Mouse (Mus musculus): Measurements from ENCODE around the gene Rhoj. TPM values are rescaled to one million over a fixed set of nuclear protein-coding genes. Genes with fewer than 3 reads are reported as not detected.
A peak's percentile ranks its signal among the peaks of the same experiment; 100 is the strongest.
"Not testable (repeated sequence)": the region's sequence is repeated elsewhere in the genome, so short reads cannot be mapped to it uniquely, and the experiment has no call there.

Rhoj gene
- 10 to 100 TPM; 21.1 to 29.9 (median 25.7) TPM for total RNA-seq (2022)

DNA sequence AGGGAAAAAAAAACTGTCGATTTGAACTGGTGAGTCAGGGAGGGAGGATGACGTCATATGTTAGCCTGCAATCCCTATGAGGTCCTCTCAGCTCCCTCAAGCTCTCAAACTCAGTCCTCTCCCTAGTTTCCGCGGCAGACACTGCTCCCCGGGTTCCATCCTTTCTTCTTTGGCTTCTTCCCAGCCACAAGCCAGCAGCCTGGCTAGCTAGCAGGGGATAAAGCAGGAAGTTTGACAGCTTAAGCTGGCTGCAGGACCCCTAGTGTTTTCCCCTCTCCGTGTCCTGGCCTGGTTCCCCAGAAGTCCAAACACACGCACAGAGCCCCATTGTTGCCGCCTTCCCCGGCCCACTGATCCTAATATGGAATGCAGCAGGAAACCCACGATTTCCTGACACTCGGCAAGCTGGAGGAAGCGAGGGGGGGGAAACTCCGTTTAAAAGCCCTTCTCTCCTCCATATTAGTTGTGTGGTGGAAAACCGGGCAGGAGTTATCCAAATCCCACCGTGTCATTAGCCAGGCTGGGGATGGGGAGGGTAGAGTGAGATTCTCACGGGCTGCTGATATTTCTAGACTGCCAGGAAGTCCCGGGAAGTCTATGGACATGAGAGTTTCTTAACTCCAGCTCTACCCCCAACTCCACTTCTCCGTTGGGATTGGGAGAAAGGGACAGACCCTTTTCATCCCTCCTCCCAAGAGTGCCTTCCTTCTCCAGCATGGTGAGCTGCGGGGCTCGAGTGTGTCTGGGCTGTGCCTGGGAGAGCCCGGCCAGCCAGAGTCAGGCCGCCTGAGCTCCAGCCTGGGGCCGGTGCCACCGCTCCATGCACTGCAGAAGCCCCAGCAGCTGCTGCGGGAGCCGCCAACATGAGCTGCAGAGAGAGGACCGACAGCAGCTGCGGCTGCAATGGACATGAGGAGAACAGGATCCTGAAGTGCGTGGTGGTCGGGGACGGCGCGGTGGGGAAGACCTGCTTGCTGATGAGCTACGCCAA is at the start of gene Rhoj:
Gene Rhoj, plus strand, starts transcription at position 362 of the 991 bp plus-strand sequence.
- peak; percentile 90 for DNase-seq (ENCODE audit: low spot score)

DNA sequence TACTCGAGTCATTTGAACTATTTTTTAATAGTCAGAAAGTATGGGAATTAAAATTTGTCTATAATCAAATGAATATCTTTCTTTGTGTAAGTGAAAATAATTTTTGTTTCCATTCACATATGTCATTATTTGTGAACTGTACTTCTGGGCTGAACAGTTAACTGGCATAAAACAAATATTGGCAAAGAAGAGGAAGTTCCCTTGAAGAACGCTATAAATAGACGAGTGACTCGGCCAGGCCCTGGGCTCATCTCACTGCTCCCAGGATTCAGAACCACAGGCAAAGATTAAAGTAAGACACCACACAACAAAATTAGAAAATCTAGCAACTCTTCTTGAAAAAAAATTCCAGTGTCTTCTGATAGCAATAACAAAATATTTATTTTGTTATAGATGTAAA is 36.4 kb upstream of the Rhoj start:
- DNase-seq (ENCODE audit: low spot score): no peak

DNA sequence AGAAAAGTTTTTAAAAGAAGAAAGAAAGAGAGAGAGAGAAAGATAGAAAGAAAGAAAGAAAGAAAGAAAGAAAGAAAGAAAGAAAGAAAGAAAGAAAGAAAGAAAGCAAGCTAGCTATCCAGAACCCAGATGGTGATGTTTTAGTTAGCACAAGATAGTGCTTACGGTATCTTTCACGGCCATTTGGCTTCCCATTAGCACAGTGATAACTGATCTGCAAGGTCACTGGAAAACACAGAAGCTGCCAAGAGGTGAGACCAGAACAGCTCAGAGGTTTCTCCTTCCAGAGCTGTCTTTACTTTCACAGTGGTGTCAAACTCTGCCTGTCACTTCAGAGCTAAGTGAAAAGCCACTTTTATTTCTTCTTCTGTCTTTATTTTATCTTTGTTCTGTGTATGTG is 32.4 kb upstream of the Rhoj start:
- no peak for DNase-seq (ENCODE audit: low spot score)

DNA sequence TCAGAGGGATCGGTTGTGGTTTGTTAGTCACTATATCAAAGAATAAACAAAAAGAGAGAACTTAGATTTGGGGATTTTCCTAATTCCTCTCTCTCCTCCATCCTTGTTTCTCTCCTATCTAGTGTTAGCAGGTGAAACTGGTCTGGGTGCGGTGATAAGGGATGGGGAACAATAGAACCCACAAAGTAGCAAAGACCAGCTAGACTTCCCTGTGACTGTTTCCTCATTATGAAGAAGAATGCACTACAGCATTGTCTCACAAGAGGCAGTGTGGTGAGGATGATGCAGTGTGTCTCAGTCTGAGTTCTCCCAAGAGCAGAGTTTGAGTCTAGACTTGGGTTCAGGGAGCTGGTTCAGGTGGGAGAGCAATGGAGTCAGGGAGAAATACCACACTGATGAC is 30.7 kb upstream of the Rhoj start:
- DNase-seq (ENCODE audit: low spot score): no peak

DNA sequence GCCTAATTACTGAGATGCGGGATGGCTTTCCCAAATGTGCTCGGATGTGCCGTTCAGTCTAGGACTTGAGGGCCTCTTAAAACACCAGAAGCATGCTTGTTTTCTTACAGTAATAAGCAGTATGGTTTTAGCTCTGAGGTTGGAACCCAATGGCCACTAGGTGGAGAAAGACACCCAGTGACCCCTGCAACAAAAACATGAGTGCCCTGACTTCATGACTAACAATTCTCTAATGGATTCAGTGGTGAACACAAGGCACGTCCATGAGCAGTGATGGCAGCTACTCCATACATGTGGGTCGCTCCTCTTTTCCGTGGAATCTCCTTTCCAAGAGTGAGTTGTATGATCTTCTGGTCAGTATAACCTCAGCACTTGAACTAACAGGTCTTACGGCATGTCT is 27.6 kb upstream of the Rhoj start:
- peak; percentile 53 for DNase-seq (ENCODE audit: low spot score)

DNA sequence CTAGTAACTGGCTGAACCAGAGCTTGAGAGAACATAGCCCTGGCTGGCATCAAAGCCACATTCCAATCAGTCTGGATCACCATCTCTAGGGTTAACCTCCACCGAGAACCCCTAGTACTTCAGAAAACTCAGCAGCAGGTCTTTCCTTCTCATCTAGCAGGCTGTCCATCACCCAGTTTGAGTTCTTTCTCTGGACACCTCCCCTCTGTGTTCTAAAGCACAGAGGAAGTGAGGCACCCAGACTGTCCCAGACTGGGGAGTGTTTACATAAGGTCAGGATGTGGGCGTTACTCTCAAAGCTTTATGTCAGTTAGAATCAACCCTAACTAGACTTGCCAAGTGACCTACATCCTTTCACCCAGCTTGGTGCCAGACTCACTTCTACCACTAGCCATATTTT is 24.9 kb upstream of the Rhoj start:
- peak; percentile 55 for DNase-seq (ENCODE audit: low spot score)

DNA sequence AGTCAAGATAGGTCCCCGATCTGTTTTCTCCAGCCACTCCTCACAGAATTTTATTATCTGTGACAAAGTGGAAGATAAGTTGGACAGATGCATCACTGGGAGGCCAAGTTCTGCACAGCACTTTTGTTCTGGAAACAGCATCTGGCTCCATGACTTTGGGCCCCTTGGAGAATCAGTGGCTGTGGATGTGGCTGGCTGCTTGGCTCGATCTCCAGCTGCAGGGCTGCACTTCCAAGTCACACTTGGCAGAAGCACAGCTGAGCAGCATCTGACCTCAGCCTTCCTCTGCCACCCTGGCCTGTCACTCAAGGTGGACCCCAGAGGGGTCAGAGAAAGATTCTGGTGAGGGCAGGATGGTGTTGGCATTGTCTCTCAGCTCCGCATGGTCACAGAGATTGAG is 22.0 kb upstream of the Rhoj start:
- peak; percentile 66 for DNase-seq (ENCODE audit: low spot score)

DNA sequence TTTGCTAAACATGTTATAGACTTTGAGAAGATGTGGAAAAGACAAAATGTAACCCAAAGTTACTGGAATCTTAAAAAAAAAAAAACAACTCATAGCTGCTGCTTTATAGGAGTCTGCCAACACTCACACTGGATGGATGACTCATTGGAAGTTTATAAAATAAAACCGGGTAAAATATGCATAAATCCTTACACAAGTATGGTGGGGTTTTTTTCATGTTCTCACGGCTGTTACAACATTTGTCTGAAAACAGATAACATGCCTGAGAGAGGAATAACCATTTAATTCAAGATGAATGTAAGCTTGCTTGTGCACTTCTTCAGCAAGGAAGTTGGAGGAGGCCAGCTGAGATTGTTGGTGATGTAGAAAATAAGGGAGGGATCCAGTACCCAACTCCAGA is 17.6 kb upstream of the Rhoj start:
- DNase-seq (ENCODE audit: low spot score): no peak

DNA sequence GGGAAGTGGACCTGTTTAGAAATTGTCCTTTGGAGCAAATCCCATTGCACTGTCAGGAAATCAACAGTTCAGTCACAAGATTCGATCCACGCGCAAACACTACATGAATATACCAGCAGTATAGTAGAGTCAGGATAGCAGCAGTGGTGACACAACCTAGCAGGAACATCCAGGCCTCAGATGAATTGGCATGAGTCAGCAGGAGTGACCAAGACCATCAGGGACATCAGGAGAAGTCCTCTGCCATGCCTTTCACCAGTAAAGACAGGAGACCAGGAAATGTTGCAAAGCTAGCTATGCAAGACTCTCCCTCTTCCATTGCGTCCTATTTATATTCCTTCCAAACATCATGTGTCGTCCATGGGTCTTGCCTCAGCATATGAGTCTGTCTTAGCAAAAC is 16.6 kb upstream of the Rhoj start:
- no peak for DNase-seq (ENCODE audit: low spot score)

DNA sequence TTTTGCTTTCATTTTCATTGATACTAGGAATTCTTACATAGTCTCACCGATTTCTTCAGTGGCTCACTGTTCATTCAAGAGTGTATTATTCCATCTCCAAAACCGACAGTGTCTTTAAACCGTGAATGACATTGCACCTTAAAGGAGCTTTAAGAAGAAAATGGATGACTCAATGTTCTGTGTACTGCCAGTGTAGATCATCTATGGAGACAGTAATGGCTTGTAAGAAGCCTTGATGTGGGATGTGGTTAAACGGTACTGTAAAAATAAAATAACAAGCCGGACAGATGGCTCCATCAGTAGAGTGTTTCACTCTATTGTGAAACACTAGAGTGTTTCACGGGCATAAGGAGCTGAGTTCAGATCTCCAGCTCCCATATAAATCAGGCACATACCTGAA is 15.2 kb upstream of the Rhoj start:
- DNase-seq (ENCODE audit: low spot score): no peak

DNA sequence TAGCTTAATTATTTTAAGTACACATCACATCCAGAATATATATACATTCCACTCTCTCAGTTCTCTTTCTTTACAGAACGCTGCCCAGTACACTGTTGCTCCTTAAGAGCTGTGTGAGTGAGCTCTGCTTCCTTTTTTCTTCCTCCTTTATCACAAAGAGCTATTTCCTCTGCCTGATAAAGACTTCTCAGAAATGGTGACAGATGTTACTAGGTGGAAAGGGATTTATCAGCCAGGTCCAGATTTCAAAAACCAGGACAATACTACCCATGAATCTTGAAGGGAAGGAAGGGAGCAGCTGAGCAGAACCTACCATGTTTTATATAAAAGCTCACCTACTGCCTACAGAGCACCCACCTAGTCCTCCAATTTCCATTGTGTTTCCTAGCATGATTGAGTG is 8.3 kb upstream of the Rhoj start:
- DNase-seq (ENCODE audit: low spot score): no peak

DNA sequence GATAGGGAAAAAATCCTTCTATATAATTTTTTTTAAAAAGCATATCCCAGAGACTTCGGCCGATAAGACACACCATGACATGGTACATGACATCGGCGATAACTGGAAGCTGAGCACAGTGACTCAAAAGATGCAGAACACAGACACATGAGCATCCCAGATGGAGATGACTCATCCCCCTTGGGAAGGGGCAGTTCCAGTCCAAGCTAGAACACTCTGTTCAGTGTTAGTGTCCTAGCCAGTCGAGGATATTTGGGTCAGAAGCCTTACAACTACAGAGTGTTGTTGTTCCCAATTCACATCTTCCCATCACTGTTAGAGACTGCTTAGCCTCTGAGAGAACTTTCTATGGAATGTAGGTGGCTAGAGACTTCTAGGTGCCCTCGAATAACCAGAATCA is 4.0 kb upstream of the Rhoj start:
- peak; percentile 92 for DNase-seq (ENCODE audit: low spot score)

DNA sequence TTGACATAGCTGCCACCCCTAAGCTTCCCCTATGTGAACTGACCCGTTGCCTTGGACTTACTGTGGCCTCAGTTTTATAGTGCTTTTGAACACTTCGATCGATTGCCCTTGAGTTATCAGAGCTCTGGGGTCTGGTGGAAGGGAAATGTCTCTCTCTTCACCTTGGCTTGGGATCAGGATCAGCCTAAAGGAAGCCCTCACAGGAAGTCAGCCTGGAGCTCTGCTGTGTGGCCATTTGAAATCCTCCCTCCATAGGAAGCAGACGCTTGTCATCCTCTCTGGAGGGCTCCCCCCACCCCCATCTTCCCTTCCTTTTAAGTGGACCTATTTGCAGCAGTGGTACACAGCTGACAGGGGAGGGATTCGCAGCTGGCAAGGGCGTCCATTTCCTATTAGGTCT is 1.6 kb downstream of the Rhoj start:
- DNase-seq (ENCODE audit: low spot score): peak; percentile 70

DNA sequence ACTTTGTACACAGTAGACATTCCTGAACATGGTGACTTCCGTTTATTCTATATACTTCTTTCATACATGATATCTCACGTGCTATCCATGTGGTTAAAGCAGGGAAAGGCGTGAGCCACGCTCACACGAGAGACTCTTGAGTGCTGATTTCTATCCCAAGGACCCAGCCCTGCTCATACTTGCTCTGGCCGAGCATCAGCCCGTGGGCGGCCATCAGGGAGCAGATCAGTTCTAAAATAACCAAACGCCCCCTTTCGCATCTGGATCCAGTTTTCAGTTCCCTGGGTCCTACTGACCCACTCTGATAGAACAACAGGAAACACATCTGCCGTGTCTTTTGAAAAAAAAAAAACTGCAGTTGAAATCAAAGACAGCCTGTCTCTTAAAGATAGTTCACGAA is 2.6 kb downstream of the Rhoj start:
- DNase-seq (ENCODE audit: low spot score): peak; percentile 57

DNA sequence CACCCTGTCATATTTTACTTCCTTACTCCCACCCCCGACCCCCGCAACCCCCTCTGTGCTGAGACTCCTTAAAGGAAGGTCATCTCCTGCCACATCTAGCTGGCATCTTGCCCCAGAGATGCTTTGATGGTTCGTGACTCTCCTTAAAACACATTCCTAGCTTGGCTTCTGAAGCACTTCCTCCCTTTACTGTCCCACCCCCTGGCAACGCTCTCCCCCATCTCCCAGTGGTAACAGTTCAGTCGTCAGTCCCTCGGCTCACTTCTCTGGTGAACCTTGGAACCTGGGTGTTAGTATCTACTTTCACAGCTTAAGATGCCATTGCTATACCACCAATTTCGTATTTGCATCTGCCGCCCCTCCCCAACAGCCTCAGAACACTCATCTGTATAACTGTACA is 3.8 kb downstream of the Rhoj start:
- DNase-seq (ENCODE audit: low spot score): no peak

DNA sequence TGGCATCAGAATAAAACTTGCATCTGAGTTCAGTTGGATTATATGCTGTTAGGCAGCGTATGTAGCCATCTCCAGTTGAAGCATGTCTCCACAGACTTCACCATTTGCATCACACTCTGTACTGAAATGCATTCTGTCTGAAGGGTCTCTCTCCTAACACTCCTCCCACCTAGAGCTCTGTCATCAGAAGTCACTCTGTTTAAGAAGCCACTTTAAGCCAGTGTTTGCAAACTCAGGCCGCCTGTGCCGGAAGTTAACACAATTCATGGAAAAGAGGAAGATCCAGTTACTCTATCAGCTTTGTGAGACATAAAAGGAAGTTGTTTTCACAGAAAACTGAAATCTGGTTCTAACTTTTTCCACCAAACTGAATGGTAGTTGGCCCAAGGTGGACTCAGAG is 5.9 kb downstream of the Rhoj start:
- no peak for DNase-seq (ENCODE audit: low spot score)

DNA sequence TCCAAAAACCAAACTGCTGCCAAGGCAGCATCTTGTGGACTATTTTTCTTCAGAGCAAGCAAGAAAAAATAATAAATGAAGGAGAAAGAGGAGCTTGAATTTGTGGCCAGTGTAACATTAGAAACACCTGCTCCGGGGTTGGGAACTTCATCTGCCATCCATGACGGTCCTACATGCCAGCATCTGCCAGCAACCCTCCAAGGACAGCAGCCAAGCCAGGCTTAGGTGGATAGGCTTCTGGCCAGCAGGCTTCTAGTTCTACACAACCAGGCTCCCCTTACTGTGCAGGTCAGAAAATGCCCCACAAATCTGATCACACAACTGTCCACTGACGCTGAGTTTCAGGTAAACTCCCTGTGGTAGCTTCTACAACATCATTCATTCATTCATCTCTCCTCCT is 7.7 kb downstream of the Rhoj start:
- no peak for DNase-seq (ENCODE audit: low spot score)

DNA sequence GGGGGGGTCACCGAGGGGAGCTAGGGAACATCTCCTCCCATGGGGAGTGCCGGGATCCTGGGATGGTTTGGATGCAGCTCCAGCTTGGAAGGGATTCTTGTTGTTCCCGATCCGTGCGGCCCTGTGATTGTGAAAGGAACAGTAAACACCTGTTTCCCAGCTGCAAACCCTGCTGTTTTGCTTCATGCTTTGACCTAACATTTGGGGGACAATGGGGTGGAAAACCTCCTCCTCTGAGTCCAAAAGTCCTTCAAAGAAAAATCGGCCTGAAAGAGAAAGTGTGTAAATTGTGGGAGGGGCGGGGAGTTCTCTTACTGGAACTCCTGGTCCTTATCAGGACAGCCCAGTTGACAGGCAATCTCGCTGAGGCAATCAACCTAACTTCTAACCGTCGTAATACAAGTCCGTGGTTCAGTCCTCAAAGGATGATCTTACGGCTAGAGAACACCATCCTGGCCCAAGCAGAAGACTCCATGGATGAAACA is 12.4 kb downstream of the Rhoj start:
- DNase-seq (ENCODE audit: low spot score): peak; percentile 67

DNA sequence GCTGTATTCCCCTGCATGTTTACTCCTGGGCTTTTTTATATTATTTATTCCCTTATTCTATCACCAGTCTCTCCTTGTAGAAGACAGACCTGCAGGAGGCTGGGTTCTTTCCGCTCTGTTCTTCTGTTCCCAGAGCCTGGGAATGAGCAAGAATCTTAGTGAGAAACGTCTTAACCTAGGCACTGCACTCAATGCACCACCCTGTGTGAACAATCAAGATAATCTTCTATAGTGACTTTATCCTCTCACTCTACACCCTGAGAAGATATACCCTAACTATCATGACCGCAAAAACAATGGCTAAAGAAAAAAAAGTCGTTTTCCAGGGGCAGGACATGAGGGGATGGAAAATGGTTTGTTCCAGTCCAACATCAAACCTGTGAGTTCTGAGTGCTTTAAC is 13.1 kb downstream of the Rhoj start:
- no peak for DNase-seq (ENCODE audit: low spot score)

DNA sequence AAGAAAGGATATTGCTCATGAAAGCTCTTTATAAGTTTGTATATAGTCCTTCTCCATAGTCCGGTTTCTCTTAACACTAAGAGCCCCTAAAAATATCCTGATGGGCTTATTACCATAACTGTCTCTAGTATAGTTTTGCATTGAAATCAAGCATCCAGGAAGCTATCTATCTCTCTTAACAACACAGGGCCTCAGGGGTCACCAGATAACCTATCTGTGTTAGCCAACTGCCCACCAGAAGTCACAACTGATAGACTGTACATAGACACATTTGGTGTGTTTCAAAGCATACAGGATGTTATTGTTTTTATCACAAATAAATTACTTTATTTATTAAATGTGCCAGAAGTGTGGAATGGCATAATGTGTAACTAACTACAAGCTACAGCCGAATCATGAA is 21.1 kb downstream of the Rhoj start:
- no peak for DNase-seq (ENCODE audit: low spot score)

DNA sequence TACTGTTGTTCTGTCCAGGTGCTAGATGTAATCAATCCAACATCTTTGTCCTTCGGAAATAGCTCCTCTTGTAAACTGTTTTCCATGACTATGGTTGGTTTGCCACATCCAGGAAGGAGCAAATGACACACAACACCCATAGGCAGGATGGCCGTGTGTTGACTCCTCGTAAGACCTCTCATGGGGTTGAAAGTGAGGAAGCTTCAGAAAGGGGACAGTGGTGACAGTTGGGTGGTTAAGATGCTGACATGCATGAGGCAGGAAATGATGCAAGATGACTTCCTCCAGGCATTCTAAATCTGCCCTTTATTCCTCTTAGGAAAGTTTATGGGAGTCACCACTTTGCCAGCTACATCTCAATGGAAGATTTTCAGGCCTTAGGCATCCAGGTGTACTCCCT is 31.8 kb downstream of the Rhoj start:
- DNase-seq (ENCODE audit: low spot score): no peak

DNA sequence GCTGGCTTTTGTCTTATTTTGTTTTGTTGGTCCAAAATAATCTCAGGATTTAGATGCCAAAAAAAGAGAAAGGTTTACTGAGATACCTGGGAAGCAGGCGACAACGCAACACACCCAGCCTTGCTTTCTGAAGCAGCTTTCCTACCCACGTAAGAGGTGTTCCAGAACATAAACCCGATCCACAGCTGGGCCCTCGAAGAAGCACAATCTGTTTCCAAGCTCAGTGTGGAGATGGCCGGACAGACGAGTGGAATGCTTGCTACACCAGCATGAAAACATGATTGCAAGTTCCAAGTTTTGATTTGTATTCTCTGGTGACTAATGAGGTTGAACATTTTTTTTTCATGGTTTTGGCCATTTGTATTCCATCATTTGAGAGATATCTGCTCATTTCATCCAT is 32.2 kb downstream of the Rhoj start:
- DNase-seq (ENCODE audit: low spot score): no peak

DNA sequence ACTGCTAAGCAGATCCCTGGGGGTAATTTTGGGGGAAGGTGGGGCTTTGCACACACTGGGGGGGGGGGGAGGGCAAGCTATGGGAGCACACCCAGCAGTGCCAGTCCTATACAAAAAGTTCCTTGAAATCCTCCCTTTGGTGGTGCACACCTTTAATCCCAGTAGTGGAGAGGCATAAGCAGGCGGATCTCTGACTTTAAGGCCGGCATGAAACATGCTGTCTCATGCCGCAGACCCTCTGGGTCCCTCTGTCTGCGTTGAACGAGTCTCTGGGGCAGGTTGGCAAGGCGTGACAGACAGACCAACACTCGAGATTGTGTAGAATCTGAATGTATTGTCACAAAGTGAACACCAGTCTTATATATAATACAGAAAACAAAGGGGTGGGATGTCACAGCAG is 40.4 kb downstream of the Rhoj start:
- no peak for DNase-seq (ENCODE audit: low spot score)

DNA sequence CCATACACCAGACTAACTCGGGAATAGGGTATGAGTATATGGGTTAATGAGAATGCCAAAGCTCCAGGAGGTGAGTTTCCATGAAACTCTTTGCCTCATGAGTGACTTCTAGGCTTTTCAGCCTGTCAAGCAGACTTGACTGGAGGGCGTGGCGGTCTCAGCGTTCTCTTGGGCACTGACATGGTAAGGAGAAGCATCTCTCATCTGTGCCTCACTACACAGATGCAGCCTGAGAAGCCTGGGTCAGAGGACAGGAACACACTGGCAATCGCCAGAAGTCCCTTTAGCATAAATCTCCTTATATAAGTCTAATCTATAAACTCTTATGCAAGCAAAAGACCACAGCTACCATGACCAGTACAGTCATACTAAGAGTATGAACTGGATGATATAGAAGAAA is 41.4 kb downstream of the Rhoj start:
- DNase-seq (ENCODE audit: low spot score): not testable (repeated sequence)

All from heart, adult 8-10 months (tissue).